Mouse (Mus musculus) induced T-regulatory cell, adult 2 months (primary cell): ENCODE measurements around the gene Ddr1.

ENCODE experiments used
- DNase-seq: peaks from one replicate; pipeline ENCODE4 v3.0.0-alpha.2; 2012; ENCODE audit warnings: low read depth

The Ddr1 gene

GRCm38 (mm10) chr17:35721676-35722075, 17.3 kb upstream of the Ddr1 start:
- DNase-seq, result no peak

GRCm38 (mm10) chr17:35720340-35720727, 15.9 kb upstream of the Ddr1 start:
- no peak for DNase-seq

GRCm38 (mm10) chr17:35719616-35720339, 15.4 kb upstream of the Ddr1 start:
- DNase-seq, result peak; percentile 55

- no peak for DNase-seq
Measured at GRCm38 (mm10) chr17:35717080-35717479, 12.7 kb upstream of the Ddr1 start.

- DNase-seq, result no peak
Measured at GRCm38 (mm10) chr17:35716114-35716513, 11.7 kb upstream of the Ddr1 start.

GRCm38 (mm10) chr17:35710705-35711347, 6.4 kb upstream of the Ddr1 start:
- DNase-seq, result no peak

GRCm38 (mm10) chr17:35708611-35709010, 4.2 kb upstream of the Ddr1 start:
- DNase-seq, result no peak

GRCm38 (mm10) chr17:35707929-35708328, 3.5 kb upstream of the Ddr1 start:
- DNase-seq, result peak; percentile 75

GRCm38 (mm10) chr17:35705836-35706235, 1.4 kb upstream of the Ddr1 start:
- peak; percentile 87 for DNase-seq

- DNase-seq, result peak; percentile 39
Measured at GRCm38 (mm10) chr17:35703751-35704271, 610 bp downstream of the Ddr1 start.

- DNase-seq, result no peak
Measured at GRCm38 (mm10) chr17:35703065-35703464, 1.4 kb downstream of the Ddr1 start.

- no peak for DNase-seq
Measured at GRCm38 (mm10) chr17:35702605-35703004, 1.8 kb downstream of the Ddr1 start.

GRCm38 (mm10) chr17:35701978-35702461, 2.4 kb downstream of the Ddr1 start:
- no peak for DNase-seq

GRCm38 (mm10) chr17:35701203-35701977, 3.0 kb downstream of the Ddr1 start:
- peak; percentile 45 for DNase-seq

- DNase-seq, result peak; percentile 77
Measured at GRCm38 (mm10) chr17:35700371-35700961, 4.0 kb downstream of the Ddr1 start.

- DNase-seq, result no peak
Measured at GRCm38 (mm10) chr17:35699919-35700318, 4.5 kb downstream of the Ddr1 start.

GRCm38 (mm10) chr17:35698501-35698883, 5.9 kb downstream of the Ddr1 start:
- peak; percentile 19 for DNase-seq

- peak; percentile 26 for DNase-seq
Measured at GRCm38 (mm10) chr17:35697759-35698500, 6.5 kb downstream of the Ddr1 start.

- no peak for DNase-seq
Measured at GRCm38 (mm10) chr17:35697429-35697758, 7.0 kb downstream of the Ddr1 start.

- no peak for DNase-seq
Measured at GRCm38 (mm10) chr17:35696691-35697090, 7.7 kb downstream of the Ddr1 start.

GRCm38 (mm10) chr17:35695289-35695688, 9.1 kb downstream of the Ddr1 start:
- peak; percentile 81 for DNase-seq

GRCm38 (mm10) chr17:35693906-35694305, 10.5 kb downstream of the Ddr1 start:
- no peak for DNase-seq
